Mouse (Mus musculus) limb, embryonic 13.5 days (tissue): ENCODE measurements around the gene Gm4553. TPM values are rescaled to one million over a fixed set of nuclear protein-coding genes. Genes with fewer than 3 reads are reported as not detected.
"Not testable (repeated sequence)": the region's sequence is repeated elsewhere in the genome, so short reads cannot be mapped to it uniquely, and the experiment has no call there.

Experiments used
- ATAC-seq: fragments of 200-750 bp; cut with Nextera tagmentation; 2 replicates; pipeline ENCODE4 v1.8.0; 2017; ENCODE audit warnings: low read depth, moderate number of reproducible peaks, moderate TSS enrichment; ENCODE audit not compliant: low FRiP score
- H3K27ac ChIP-seq: fragments of 300-500 bp; sonication (generic); 2 replicates; pipeline ENCODE4 v1.5.1; 2015; ENCODE audit warnings: inconsistent platforms, mild to moderate bottlenecking, moderate library complexity
- H3K27me3 ChIP-seq: fragments of 300-500 bp; sonication (generic); 2 replicates; pipeline ENCODE4 v1.6.1; 2015; ENCODE audit warnings: mild to moderate bottlenecking, inconsistent platforms
- H3K36me3 ChIP-seq: fragments of 300-500 bp; sonication (generic); 2 replicates; pipeline ENCODE4 v1.6.1; 2015; ENCODE audit warnings: inconsistent platforms, mild to moderate bottlenecking, moderate library complexity
- H3K4me1 ChIP-seq: fragments of 300-500 bp; sonication (generic); 2 replicates; pipeline ENCODE4 v1.6.1; 2015; ENCODE audit warnings: inconsistent platforms
- H3K4me2 ChIP-seq: fragments of 300-500 bp; sonication (generic); replicated peaks from 2 replicates; pipeline ENCODE4 v1.6.1; 2015; ENCODE audit warnings: inconsistent platforms, mild to moderate bottlenecking, moderate library complexity
- H3K4me3 ChIP-seq: fragments of 300-500 bp; sonication (generic); 2 replicates; pipeline ENCODE4 v1.5.1; 2015; ENCODE audit warnings: moderate library complexity, mild to moderate bottlenecking, inconsistent platforms
- H3K9ac ChIP-seq: fragments of 300-500 bp; sonication (generic); 2 replicates; pipeline ENCODE4 v1.6.1; 2015; ENCODE audit warnings: mild to moderate bottlenecking, inconsistent platforms
- H3K9me3 ChIP-seq: fragments of 300-500 bp; sonication (generic); 2 replicates; pipeline ENCODE4 v1.6.1; 2016; ENCODE audit warnings: inconsistent platforms
- WGBS: fragments of 180-500 bp; shearing (Covaris S2); methylation state at CpG from one replicate; pipeline ENCODE4 v1.1.7; 2015; 5-methylcytosine and 5-hydroxymethylcytosine counted together
- polyA plus RNA-seq: library from polyadenylated mRNA; unstranded; fragments of >200 nt; fragmentation: Nextera tagmentation; extraction: Ambion mirVana; gene quantifications from 2 replicates; pipeline ENCODE4 v1.2.1, GENCODE M21; 2015

The Gm4553 gene
- polyA plus RNA-seq, result not detected in 2 replicates

GRCm38 (mm10) chr7:142165639-142166038 is at the start of gene Gm4553:
Gene Gm4553 (minus strand): TSS chr7:142165739.
- not testable (repeated sequence) for H3K4me3 ChIP-seq, H3K9me3 ChIP-seq, H3K4me2 ChIP-seq, H3K9ac ChIP-seq, H3K27me3 ChIP-seq, H3K36me3 ChIP-seq, ATAC-seq, H3K4me1 ChIP-seq, H3K27ac ChIP-seq

GRCm38 (mm10) chr7:142212136-142212535 is 46.6 kb upstream of the Gm4553 start:
- H3K36me3 ChIP-seq, H3K9me3 ChIP-seq, H3K4me3 ChIP-seq, H3K4me2 ChIP-seq, H3K4me1 ChIP-seq, H3K27ac ChIP-seq, ATAC-seq, H3K9ac ChIP-seq, H3K27me3 ChIP-seq: not testable (repeated sequence)
- 76% methylated on average over 1 of the region's 1 CpGs for WGBS

- ATAC-seq, result no peak
- H3K27me3 ChIP-seq, result no peaks in the 10 kb centered on the region; the same call in 1 of the 2 replicates
- no peak within 1 kb of the TSS for H3K4me3 ChIP-seq
- 63% methylated on average over 1 of the region's 1 CpGs for WGBS
- no peaks in the 10 kb centered on the region for H3K4me1 ChIP-seq
- no peaks in the 10 kb centered on the region for H3K36me3 ChIP-seq
- no peak within 1 kb of the TSS for H3K4me2 ChIP-seq
- no peak within 1 kb of the TSS for H3K9ac ChIP-seq
- no peaks in the 10 kb centered on the region for H3K9me3 ChIP-seq
- no peak within 1 kb of the TSS for H3K27ac ChIP-seq
These were observed 46.0 kb upstream of the Gm4553 start, which contains the start of gene Gm7579 for GRCm38 (mm10) chr7:142211559-142211958. Gene Gm7579 (plus strand): TSS chr7:142211859.

- not testable (repeated sequence) for H3K4me2 ChIP-seq, ATAC-seq, H3K27ac ChIP-seq, H3K4me1 ChIP-seq, H3K27me3 ChIP-seq, H3K36me3 ChIP-seq, H3K9me3 ChIP-seq, H3K9ac ChIP-seq, H3K4me3 ChIP-seq
- 77% methylated on average over 5 of the region's 5 CpGs for WGBS
These were observed 41.4 kb upstream of the Gm4553 start for GRCm38 (mm10) chr7:142206891-142207290.

GRCm38 (mm10) chr7:142205488-142205887 is 39.9 kb upstream of the Gm4553 start:
- no peak overlapping the region for H3K4me2 ChIP-seq
- no peak for ATAC-seq

GRCm38 (mm10) chr7:142201064-142201463 is 35.5 kb upstream of the Gm4553 start, which contains the start of gene Krtap5-3:
Gene Krtap5-3 (plus strand): TSS chr7:142201364.
- Histone ChIP-seq H3K9ac (no peak within 1 kb of the TSS), H3K27me3 (peaks cover 3% of the 10 kb centered on the region; the same call in 1 of the 2 replicates), H3K4me3 (no peak within 1 kb of the TSS), H3K4me1 (no peaks in the 10 kb centered on the region), H3K9me3 (no peaks in the 10 kb centered on the region), H3K27ac (no peak within 1 kb of the TSS), H3K36me3 (no peaks in the 10 kb centered on the region), H3K4me2 (no peak within 1 kb of the TSS)
- no peak for ATAC-seq
- 27% methylated on average over 1 of the region's 1 CpGs for WGBS

More at GRCm38 (mm10) chr7:142205488-142205887, 39.9 kb upstream of the Gm4553 start:
- Histone ChIP-seq H3K36me3 (no peaks in the 10 kb centered on the region), H3K9me3 (no peaks in the 10 kb centered on the region), H3K27ac (no peak overlapping the region), H3K4me1 (no peaks in the 10 kb centered on the region), H3K4me3 (no peak overlapping the region), H3K9ac (no peak overlapping the region), H3K27me3 (peaks cover 3% of the 10 kb centered on the region; the same call in 1 of the 2 replicates)

- ATAC-seq, result no peak
- no peak overlapping the region for H3K27ac ChIP-seq
- no peaks in the 10 kb centered on the region for H3K9me3 ChIP-seq
- H3K4me1 ChIP-seq, result no peaks in the 10 kb centered on the region
- peaks cover 3% of the 10 kb centered on the region; the same call in 1 of the 2 replicates for H3K27me3 ChIP-seq
- no peak overlapping the region for H3K9ac ChIP-seq
- no peak overlapping the region for H3K4me3 ChIP-seq
- no peaks in the 10 kb centered on the region for H3K36me3 ChIP-seq
- 77% methylated on average over 2 of the region's 2 CpGs for WGBS
- H3K4me2 ChIP-seq, result no peak overlapping the region
These were observed 33.2 kb upstream of the Gm4553 start for GRCm38 (mm10) chr7:142198748-142199147.

- no peak within 1 kb of the TSS for H3K27ac ChIP-seq
- H3K27me3 ChIP-seq, result no peaks in the 10 kb centered on the region
- no peak within 1 kb of the TSS for H3K4me3 ChIP-seq
- H3K9me3 ChIP-seq, result no peaks in the 10 kb centered on the region
- H3K36me3 ChIP-seq, result no peaks in the 10 kb centered on the region
- no peak within 1 kb of the TSS for H3K4me2 ChIP-seq
- WGBS, result 41% methylated on average over 2 of the region's 2 CpGs
- no peak within 1 kb of the TSS for H3K9ac ChIP-seq
- H3K4me1 ChIP-seq, result no peaks in the 10 kb centered on the region
- ATAC-seq, result no peak
These were observed 24.8 kb upstream of the Gm4553 start, which contains the start of gene Gm10153 for GRCm38 (mm10) chr7:142190289-142190688. Gene Gm10153 (minus strand): TSS chr7:142190389.

GRCm38 (mm10) chr7:142188156-142188555 is 22.6 kb upstream of the Gm4553 start:
- no peak overlapping the region for H3K4me2 ChIP-seq
- no peak overlapping the region for H3K9ac ChIP-seq
- no peak for ATAC-seq
- H3K36me3 ChIP-seq, result no peaks in the 10 kb centered on the region
- no peak overlapping the region for H3K27ac ChIP-seq
- H3K27me3 ChIP-seq, result no peaks in the 10 kb centered on the region
- WGBS, result 74% methylated on average over 2 of the region's 2 CpGs
- no peaks in the 10 kb centered on the region for H3K4me1 ChIP-seq
- no peaks in the 10 kb centered on the region for H3K9me3 ChIP-seq
- no peak overlapping the region for H3K4me3 ChIP-seq

- no peak for ATAC-seq
- H3K9me3 ChIP-seq, result no peaks in the 10 kb centered on the region
- H3K4me3 ChIP-seq, result no peak overlapping the region
- H3K36me3 ChIP-seq, result no peaks in the 10 kb centered on the region
- 0 out of 2 replicates have a peak, but pooled peaks cover 5% of the 10 kb centered on the region for H3K27me3 ChIP-seq
- no peak overlapping the region for H3K4me2 ChIP-seq
- no peaks in the 10 kb centered on the region for H3K4me1 ChIP-seq
- H3K9ac ChIP-seq, result no peak overlapping the region
- 47% methylated on average over 1 of the region's 1 CpGs for WGBS
- H3K27ac ChIP-seq, result no peak overlapping the region
These were observed 15.5 kb upstream of the Gm4553 start for GRCm38 (mm10) chr7:142181021-142181420.

- WGBS, result 78% methylated on average over 1 of the region's 1 CpGs
- Histone ChIP-seq H3K4me3 (no peak overlapping the region), H3K9ac (no peak overlapping the region), H3K4me1 (no peaks in the 10 kb centered on the region), H3K9me3 (no peaks in the 10 kb centered on the region), H3K27ac (no peak overlapping the region), H3K36me3 (no peaks in the 10 kb centered on the region), H3K27me3 (0 out of 2 replicates have a peak, but pooled peaks cover 6% of the 10 kb centered on the region), H3K4me2 (no peak overlapping the region)
- no peak for ATAC-seq
These were observed 13.1 kb upstream of the Gm4553 start for GRCm38 (mm10) chr7:142178685-142179084.

GRCm38 (mm10) chr7:142175905-142176304 is 10.4 kb upstream of the Gm4553 start, which contains the start of gene Krtap5-2:
Gene Krtap5-2 (minus strand): TSS chr7:142176005.
- not testable (repeated sequence) for H3K4me2 ChIP-seq, H3K27ac ChIP-seq, H3K4me3 ChIP-seq, ATAC-seq, H3K36me3 ChIP-seq, H3K4me1 ChIP-seq, H3K27me3 ChIP-seq, H3K9ac ChIP-seq, H3K9me3 ChIP-seq

- H3K4me3 ChIP-seq, result no peak overlapping the region
- H3K27ac ChIP-seq, result no peak overlapping the region
- 0 out of 2 replicates have a peak, but pooled peaks cover 3% of the 10 kb centered on the region for H3K27me3 ChIP-seq
- H3K4me1 ChIP-seq, result no peaks in the 10 kb centered on the region
- ATAC-seq, result no peak
- H3K9ac ChIP-seq, result no peak overlapping the region
- no peak overlapping the region for H3K4me2 ChIP-seq
- no peaks in the 10 kb centered on the region for H3K36me3 ChIP-seq
- WGBS, result 50% methylated on average over 3 of the region's 3 CpGs
- no peaks in the 10 kb centered on the region for H3K9me3 ChIP-seq
These were observed 4.3 kb upstream of the Gm4553 start for GRCm38 (mm10) chr7:142169836-142170235.
